In the genomic region with DNA sequence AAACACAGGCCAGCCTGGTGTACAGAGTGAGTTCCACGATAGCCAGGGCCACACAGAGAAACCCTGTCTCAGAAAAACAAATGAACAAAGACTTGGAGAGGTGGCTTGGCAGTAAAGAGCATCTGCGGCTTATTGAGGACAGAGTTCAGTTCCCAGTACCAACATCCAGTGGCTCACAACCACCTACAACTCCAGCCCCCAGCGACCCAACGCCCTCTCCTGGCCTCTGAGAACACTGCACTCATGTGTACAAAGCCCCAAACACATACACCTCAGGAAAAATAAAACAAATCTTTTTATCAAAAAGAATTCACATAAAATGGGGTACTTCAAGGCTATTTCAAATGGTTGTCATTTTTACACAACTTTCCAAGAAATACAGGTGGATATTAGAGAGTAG, we compare ENCODE assay signal across 13 mouse cellular contexts.
DNase-seq lines count a peak whose midpoint lies in the region; ATAC-seq and TF ChIP-seq lines count a peak whose summit lies in the region.
"Had no signal": no experiment of that assay in that cellular context is flagged by ENCODE, and none has a peak within 500 bp of the region (broad histone marks: within the 10 kb centered on the region; RNA-seq: fewer than 3 reads in every experiment).

No protein-coding gene starts in this region.

- DNase-seq in heart, postnatal 14 days = no peak
- DNase-seq in left cerebral cortex, adult 2 months (ENCODE audit: extremely low spot score in 1 of 2, low spot score in 2 of 2) = no peak
- no peak for DNase-seq in left cerebral cortex, postnatal 4 days
- no peak for DNase-seq in thymus, adult 2 months
- no peak for DNase-seq in thymus, postnatal 4 days
- no peak for DNase-seq in adrenal gland, postnatal 36 days
- DNase-seq: adrenal gland, postnatal 25 days; cerebellum, adult 18-20 months; embryo, embryonic 11 days; gastrocnemius, postnatal 10 days; thymus, postnatal 25 days had no signal

- H3K36me3 ChIP-seq in heart, embryonic 12.5 days = peaks cover 19% of the 10 kb centered on the region
- no peaks in the 10 kb centered on the region for H3K36me3 ChIP-seq in thymus, adult 2 months (ENCODE audit: control insufficient read depth, insufficient read depth, low read length)
- H3K36me3 ChIP-seq: liver, embryonic 15.5 days had no signal

- no peaks in the 10 kb centered on the region for H3K9me3 ChIP-seq in heart, embryonic 12.5 days (replicated peaks)
- H3K9me3 ChIP-seq: liver, embryonic 15.5 days had no signal

- no peaks in the 10 kb centered on the region for H3K27me3 ChIP-seq in heart, embryonic 12.5 days (replicated peaks)
- H3K27me3 ChIP-seq in thymus, adult 2 months (ENCODE audit: control insufficient read depth, insufficient read depth, low read length) = no peaks in the 10 kb centered on the region
- H3K27me3 ChIP-seq: liver, embryonic 15.5 days had no signal

- H3K9ac ChIP-seq in heart, embryonic 12.5 days = no peak overlapping the region
- H3K9ac ChIP-seq: liver, embryonic 15.5 days had no signal

- peaks cover 82% of the 10 kb centered on the region for H3K4me1 ChIP-seq in heart, embryonic 12.5 days (replicated peaks)
- H3K4me1 ChIP-seq in thymus, adult 2 months (replicated peaks; ENCODE audit: control insufficient read depth, insufficient read depth, low read length) = no peaks in the 10 kb centered on the region

- 0 out of 2 replicates have a peak overlapping the region, but pooled peaks have one; percentile 39 for H3K27ac ChIP-seq in heart, embryonic 12.5 days (ENCODE audit: poor library complexity, severe bottlenecking)
- H3K27ac ChIP-seq in left cerebral cortex, adult 2 months = no peak overlapping the region
- no peak overlapping the region for H3K27ac ChIP-seq in thymus, adult 2 months (ENCODE audit: control insufficient read depth, insufficient read depth, low read length)
- H3K27ac ChIP-seq: liver, embryonic 15.5 days had no signal

- H3K4me3 ChIP-seq in heart, embryonic 12.5 days = no peak overlapping the region
- no peak overlapping the region for H3K4me3 ChIP-seq in left cerebral cortex, adult 2 months
- H3K4me3 ChIP-seq in thymus, adult 2 months (ENCODE audit: control insufficient read depth, insufficient read depth, low read length) = no peak overlapping the region
- H3K4me3 ChIP-seq: liver, embryonic 15.5 days had no signal

- no peak for TF ChIP-seq POLR2A in thymus, adult 2 months (IDR thresholded peaks at IDR 0.05; ENCODE audit: control insufficient read depth, extremely low read depth, insufficient read depth, low read length, poor library complexity)

- intact Hi-C loops in heart, postnatal 14 days (cut with DNase I) = no loop called here
- intact Hi-C loops in left cerebral cortex, adult 2 months (cut with DNase I) = no loop called here
- intact Hi-C loops in left cerebral cortex, postnatal 4 days (cut with DNase I) = no loop called here

- no peak for ATAC-seq in heart, embryonic 12.5 days (ENCODE audit: insufficient number of reproducible peaks, low FRiP score)

- 72% methylated on average over 4 of the region's 4 CpGs for WGBS in heart, embryonic 12.5 days
- 91% methylated on average over 4 of the region's 4 CpGs for WGBS in thymus, adult 2 months

- no peak overlapping the region for H3K4me2 ChIP-seq in heart, embryonic 12.5 days
- H3K4me2 ChIP-seq: liver, embryonic 15.5 days had no signal

- TF ChIP-seq CTCF in left cerebral cortex, adult 2 months (IDR thresholded peaks at IDR 0.05) = peak; percentile 14
- TF ChIP-seq CTCF in thymus, adult 2 months (IDR thresholded peaks at IDR 0.05; ENCODE audit: borderline replicate concordance, control insufficient read depth, extremely low read depth, insufficient read depth, low read length, poor library complexity) = peak; percentile 13; the same call in 1 of the 2 replicates
